Mouse (Mus musculus) stomach, postnatal 0 days (tissue): ENCODE measurements around the gene Rhd. TPM values are rescaled to one million over a fixed set of nuclear protein-coding genes. Genes with fewer than 3 reads are reported as not detected.

ENCODE experiments used
- ATAC-seq: fragments of 200-750 bp; cut with Nextera tagmentation; 2 replicates; pipeline ENCODE4 v1.8.0; 2017; ENCODE audit not compliant: low FRiP score, low TSS enrichment
- DNase-seq: peaks from one replicate; pipeline ENCODE4 v3.0.0-alpha.2; 2016; ENCODE audit warnings: low spot score
- H3K27ac ChIP-seq: fragments of 300-500 bp; sonication (generic); replicated peaks from 2 replicates; pipeline ENCODE4 v1.5.1; 2014; ENCODE audit warnings: mild to moderate bottlenecking, control low read depth
- H3K27me3 ChIP-seq: fragments of 300-500 bp; sonication (generic); 2 replicates; pipeline ENCODE4 v1.6.1; 2014; ENCODE audit warnings: low read length; ENCODE audit not compliant: control insufficient read depth, insufficient read depth
- H3K36me3 ChIP-seq: fragments of 300-500 bp; sonication (generic); 2 replicates; pipeline ENCODE4 v1.6.1; 2014; ENCODE audit warnings: low read length, mixed read lengths; ENCODE audit not compliant: control insufficient read depth, insufficient read depth
- H3K4me1 ChIP-seq: fragments of 300-500 bp; sonication (generic); replicated peaks from 2 replicates; pipeline ENCODE4 v1.6.1; 2014; ENCODE audit warnings: antibody characterized with exemption; ENCODE audit not compliant: control insufficient read depth, insufficient read depth
- H3K4me2 ChIP-seq: fragments of 300-500 bp; sonication (generic); replicated peaks from 2 replicates; pipeline ENCODE4 v1.6.1; 2014; ENCODE audit warnings: low read depth, mild to moderate bottlenecking, control low read depth, moderate library complexity
- H3K4me3 ChIP-seq: fragments of 300-500 bp; sonication (generic); 2 replicates; pipeline ENCODE4 v1.5.1; 2014; ENCODE audit warnings: low read depth, low read length, control low read depth
- H3K9ac ChIP-seq: fragments of 300-500 bp; sonication (generic); 2 replicates; pipeline ENCODE4 v1.6.1; 2014; ENCODE audit warnings: mild to moderate bottlenecking, low read length, control low read depth, mixed read lengths
- H3K9me3 ChIP-seq: fragments of 300-500 bp; sonication (generic); 2 replicates; pipeline ENCODE4 v1.6.1; 2016; ENCODE audit warnings: low read length; ENCODE audit not compliant: control insufficient read depth
- CTCF ChIP-seq: IDR thresholded peaks from 2 replicates; pipeline ENCODE4 v1.5.1; 2016; ENCODE audit warnings: antibody characterized with exemption, low read depth, mild to moderate bottlenecking, moderate library complexity
- EP300 ChIP-seq: optimal IDR thresholded peaks from 2 replicates; pipeline ENCODE3; 2016; ENCODE audit warnings: antibody characterized with exemption
- WGBS: fragments of 180-500 bp; shearing (Covaris S2); extraction: QIAGEN DNeasy Blood & Tissue Kit; methylation state at CpG from one replicate; pipeline ENCODE4 v1.1.7; 2014; 5-methylcytosine and 5-hydroxymethylcytosine counted together
- polyA plus RNA-seq: library from polyadenylated mRNA; unstranded; fragments of >200 nt; fragmentation: Nextera tagmentation; extraction: Ambion mirVana; gene quantifications from 2 replicates; pipeline ENCODE4 v1.2.1, GENCODE M21; 2015

Gene Rhd
- polyA plus RNA-seq, 1 experiment from 2014 or later = 0.47 TPM

DNA sequence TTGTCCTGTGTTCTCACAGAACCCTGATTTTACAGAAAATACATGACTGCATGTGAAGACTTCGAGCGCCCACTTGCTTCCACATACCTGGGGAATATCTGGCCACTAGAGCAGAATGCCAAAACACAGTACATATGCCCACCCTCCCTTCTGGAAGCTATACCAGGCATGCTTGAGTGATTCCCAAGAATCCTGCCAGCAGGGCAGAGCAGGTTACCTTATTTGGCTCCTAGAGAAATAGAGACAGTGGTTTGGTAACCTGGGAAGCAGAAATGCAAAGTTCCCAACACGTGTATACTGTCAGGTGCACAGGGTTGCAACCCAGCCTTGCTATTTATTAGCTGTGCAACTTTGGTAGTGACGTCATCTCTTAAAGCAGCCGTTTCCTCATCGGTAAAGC lies 2.5 kb upstream of the Rhd start:
- H3K9me3 ChIP-seq = no peaks in the 10 kb centered on the region
- H3K4me3 ChIP-seq = no peak overlapping the region
- H3K27ac ChIP-seq = no peak overlapping the region
- ATAC-seq (no peak), DNase-seq (no peak)
- H3K9ac ChIP-seq = no peak overlapping the region
- 66% methylated on average over 6 of the region's 6 CpGs for WGBS
- H3K27me3 ChIP-seq = no peaks in the 10 kb centered on the region
- no peak overlapping the region for H3K4me2 ChIP-seq
- TF ChIP-seq CTCF = no peak
- no peak for TF ChIP-seq EP300
- H3K36me3 ChIP-seq = no peaks in the 10 kb centered on the region
- no peaks in the 10 kb centered on the region for H3K4me1 ChIP-seq

DNA sequence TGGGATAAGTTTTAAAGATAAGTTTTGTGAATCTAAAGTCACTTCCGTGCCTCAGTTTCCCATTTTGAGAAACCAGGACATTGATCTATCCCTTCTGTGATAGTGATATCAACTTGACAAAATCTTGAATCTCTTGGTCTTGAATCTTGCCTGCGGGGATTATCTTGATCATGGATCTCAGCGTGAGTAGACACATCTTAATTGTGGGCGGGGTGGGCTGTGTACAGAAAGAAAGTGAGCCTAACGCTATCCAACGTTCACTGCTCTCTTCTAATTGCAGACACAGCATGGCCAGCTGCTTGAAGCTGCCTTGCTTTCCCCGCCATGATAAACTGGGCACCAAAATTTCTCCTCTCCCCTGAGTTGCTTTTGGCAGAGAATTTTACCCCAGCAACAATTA lies 1.3 kb upstream of the Rhd start:
- WGBS = 70% methylated on average over 7 of the region's 7 CpGs
- Histone ChIP-seq H3K36me3 (no peaks in the 10 kb centered on the region), H3K27ac (no peak overlapping the region), H3K9ac (no peak overlapping the region), H3K4me2 (no peak overlapping the region), H3K27me3 (no peaks in the 10 kb centered on the region), H3K4me1 (no peaks in the 10 kb centered on the region), H3K4me3 (no peak overlapping the region), H3K9me3 (no peaks in the 10 kb centered on the region)
- ATAC-seq (no peak), DNase-seq (no peak)
- no peak for TF ChIP-seq CTCF

DNA sequence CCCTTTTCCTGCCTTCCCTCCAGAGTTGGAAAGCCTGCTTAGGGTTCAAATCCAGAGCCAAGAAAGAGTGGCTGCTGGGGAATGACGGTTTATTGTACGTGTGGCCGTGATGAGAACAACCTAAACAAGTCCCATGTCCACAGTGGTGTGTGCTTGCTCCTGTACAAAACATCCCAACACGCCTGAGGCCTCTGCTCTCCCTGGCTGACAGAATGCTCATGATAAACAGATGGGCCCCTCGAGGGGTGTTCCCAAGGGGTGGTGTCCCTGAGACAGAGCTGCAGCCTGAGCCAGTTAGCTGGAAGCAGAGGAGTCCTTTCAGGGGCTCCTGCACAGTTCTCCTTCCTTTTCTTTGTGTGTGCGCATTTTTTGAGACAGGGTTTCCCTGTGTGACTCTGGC lies 1.0 kb downstream of the Rhd start:
- Histone ChIP-seq H3K9ac (no peak overlapping the region), H3K9me3 (no peaks in the 10 kb centered on the region), H3K4me2 (no peak overlapping the region), H3K4me3 (no peak overlapping the region), H3K36me3 (no peaks in the 10 kb centered on the region), H3K27ac (no peak overlapping the region), H3K4me1 (no peaks in the 10 kb centered on the region; the same call in 1 of the 2 replicates), H3K27me3 (no peaks in the 10 kb centered on the region)
- TF ChIP-seq CTCF (no peak), EP300 (no peak)
- WGBS = 56% methylated on average over 6 of the region's 6 CpGs
- DNase-seq = no peak
- no peak for ATAC-seq

DNA sequence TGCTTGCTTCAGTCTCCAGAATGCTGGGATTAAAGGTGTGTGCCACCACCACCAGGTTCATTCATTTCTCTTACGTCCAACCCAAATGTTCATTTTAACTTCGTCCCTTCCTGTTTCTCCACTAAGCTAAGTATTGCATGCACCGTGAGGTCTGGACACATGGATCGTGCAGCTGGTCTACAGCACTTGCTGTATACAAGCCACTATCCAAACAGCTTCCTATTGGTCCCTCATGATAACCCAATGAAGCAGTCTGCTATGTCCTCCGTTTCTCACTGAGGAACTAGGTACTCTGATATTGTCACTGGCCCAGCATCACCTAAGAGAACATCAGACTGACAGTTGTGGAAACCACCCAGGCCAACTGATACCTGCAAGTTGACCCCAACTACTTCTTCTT lies 1.5 kb downstream of the Rhd start:
- TF ChIP-seq EP300 (no peak), CTCF (no peak)
- no peak for ATAC-seq
- Histone ChIP-seq H3K9me3 (no peaks in the 10 kb centered on the region), H3K4me2 (no peak overlapping the region), H3K27ac (no peak overlapping the region), H3K4me1 (no peaks in the 10 kb centered on the region; the same call in 1 of the 2 replicates), H3K9ac (no peak overlapping the region), H3K4me3 (no peak overlapping the region), H3K27me3 (no peaks in the 10 kb centered on the region), H3K36me3 (no peaks in the 10 kb centered on the region)
- 82% methylated on average over 5 of the region's 5 CpGs for WGBS
- DNase-seq = no peak

DNA sequence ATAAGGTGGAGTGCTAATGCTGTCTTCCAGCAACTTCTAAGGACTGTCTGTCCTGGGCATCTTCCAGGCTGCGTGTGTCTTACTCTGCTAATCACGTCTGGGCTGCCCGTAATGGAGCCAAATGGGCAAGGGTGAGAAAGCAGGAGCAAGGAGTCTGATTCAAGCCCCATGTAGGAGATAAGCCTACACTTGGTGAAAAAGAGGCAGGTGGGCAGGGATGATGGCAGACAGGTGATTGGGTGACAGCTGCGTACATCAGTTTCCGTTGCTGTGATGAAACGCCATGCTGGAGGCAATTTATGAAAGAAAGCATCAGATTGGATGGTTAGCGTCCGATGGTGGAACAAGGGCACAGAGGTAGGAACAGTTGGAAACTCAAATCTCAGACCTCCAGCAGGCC lies 2.9 kb downstream of the Rhd start:
- DNase-seq = no peak
- TF ChIP-seq CTCF = no peak
- no peak for TF ChIP-seq EP300
- no peak overlapping the region for H3K9ac ChIP-seq

DNA sequence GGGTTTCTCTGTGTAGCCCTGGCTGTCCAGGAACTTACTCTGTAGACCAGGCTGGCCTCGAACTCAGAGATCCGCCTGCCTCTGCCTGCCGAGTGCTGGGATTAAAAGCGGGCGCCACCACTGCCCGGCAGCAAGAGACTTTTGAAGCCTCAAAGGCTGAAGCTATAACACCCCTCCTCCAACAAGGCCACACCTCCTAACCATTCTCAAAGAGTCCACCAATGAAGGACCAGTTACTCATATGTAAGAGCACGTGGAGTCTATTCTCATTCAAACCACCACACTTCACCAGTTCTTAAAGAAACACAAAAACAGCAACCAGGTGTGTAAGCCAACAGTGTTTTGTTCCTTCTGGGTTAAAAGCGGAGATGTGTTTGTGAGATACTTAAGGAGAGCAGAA lies 3.3 kb downstream of the Rhd start:
- H3K4me2 ChIP-seq = no peak overlapping the region
- H3K4me1 ChIP-seq = no peaks in the 10 kb centered on the region; the same call in 1 of the 2 replicates
- no peaks in the 10 kb centered on the region for H3K27me3 ChIP-seq
- DNase-seq (no peak), ATAC-seq (no peak)
- 80% methylated on average over 8 of the region's 8 CpGs for WGBS
- no peak overlapping the region for H3K4me3 ChIP-seq
- H3K9ac ChIP-seq = no peak overlapping the region
- H3K9me3 ChIP-seq = no peaks in the 10 kb centered on the region
- no peaks in the 10 kb centered on the region for H3K36me3 ChIP-seq
- H3K27ac ChIP-seq = no peak overlapping the region
- TF ChIP-seq CTCF = no peak

More for the DNA sequence above, 2.9 kb downstream of the Rhd start:
- ATAC-seq = no peak
- no peaks in the 10 kb centered on the region; the same call in 1 of the 2 replicates for H3K4me1 ChIP-seq
- no peak overlapping the region for H3K4me3 ChIP-seq
- H3K4me2 ChIP-seq = no peak overlapping the region
- H3K36me3 ChIP-seq = no peaks in the 10 kb centered on the region
- WGBS = 88% methylated on average over 8 of the region's 8 CpGs
- no peaks in the 10 kb centered on the region for H3K9me3 ChIP-seq
- no peak overlapping the region for H3K27ac ChIP-seq
- H3K27me3 ChIP-seq = no peaks in the 10 kb centered on the region

DNA sequence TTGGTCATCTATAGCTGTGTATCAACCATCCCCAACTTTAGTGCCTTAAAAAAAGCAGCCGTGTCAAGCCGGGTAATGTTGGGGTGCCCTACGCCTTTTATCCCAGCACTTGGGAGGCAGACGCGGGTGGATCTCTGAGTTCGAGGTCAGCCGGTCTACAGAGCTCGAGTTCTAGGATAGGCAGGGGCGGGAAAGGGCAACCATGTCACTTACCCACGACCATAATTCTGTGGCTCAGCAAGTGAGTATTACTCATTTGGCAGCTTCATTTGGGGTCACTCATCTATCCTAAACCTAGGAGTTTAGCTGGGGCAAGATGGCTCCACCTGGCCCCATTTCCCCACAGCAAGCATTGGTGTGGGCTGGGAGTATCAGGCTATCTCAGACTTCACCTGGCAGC lies 3.7 kb downstream of the Rhd start:
- Histone ChIP-seq H3K9me3 (no peaks in the 10 kb centered on the region), H3K27ac (no peak overlapping the region), H3K4me2 (no peak overlapping the region), H3K4me1 (no peaks in the 10 kb centered on the region; the same call in 1 of the 2 replicates), H3K9ac (no peak overlapping the region), H3K36me3 (no peaks in the 10 kb centered on the region), H3K4me3 (no peak overlapping the region), H3K27me3 (no peaks in the 10 kb centered on the region)
- DNase-seq (no peak), ATAC-seq (no peak)
- TF ChIP-seq EP300 = no peak
- TF ChIP-seq CTCF = no peak
- 86% methylated on average over 10 of the region's 10 CpGs for WGBS
